In the genomic region with DNA sequence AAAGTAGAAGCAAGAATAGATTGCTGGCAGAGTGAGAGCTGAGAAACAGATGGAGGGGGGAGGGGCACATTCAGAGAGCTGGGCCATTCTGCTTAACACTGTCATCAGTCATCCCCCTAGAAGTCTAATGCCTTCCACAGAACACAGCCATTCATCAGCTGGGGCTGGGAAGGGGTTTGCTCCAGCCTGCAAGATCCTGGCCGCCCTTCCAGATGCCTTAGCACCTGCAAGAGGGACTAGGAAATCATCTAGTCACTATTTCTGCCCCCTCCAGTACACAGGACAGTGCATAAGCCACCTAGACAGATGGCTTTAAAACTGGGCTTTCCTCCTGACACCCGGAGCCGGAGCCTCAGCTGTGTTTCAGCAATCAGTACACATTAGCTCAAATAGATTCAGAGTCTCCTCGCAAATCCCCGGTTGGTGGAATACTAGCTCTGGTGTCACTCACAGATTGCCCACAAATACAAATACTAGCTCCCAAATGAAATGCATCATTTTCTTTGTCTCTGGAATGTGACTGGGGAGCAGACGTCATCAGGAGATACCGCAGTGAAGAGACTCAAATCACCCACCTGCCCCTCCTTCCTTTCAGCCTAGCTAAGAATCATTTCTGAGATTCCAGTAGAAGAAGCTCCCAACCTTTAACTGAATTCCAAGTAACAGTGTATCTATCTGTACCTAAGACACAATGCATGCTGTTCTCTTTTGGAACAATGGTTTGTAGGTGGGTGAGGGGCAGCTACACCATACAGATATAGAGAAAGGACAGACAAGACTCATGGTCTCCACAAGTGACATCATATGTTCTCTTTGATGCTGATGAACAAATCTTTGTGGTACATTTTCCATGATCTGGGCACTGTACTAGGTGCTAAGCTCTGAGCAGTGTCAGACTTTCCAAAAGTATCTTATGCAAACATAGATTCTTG, we compare ENCODE assay signal across 11 mouse cellular contexts. TPM values are rescaled to one million over a fixed set of nuclear protein-coding genes. Genes with fewer than 3 reads are reported as not detected.
DNase-seq lines count a peak whose midpoint lies in the region; ATAC-seq and TF ChIP-seq lines count a peak whose summit lies in the region.
"Had no signal": no experiment of that assay in that cellular context is flagged by ENCODE, and none has a peak within 500 bp of the region (broad histone marks: within the 10 kb centered on the region; RNA-seq: fewer than 3 reads in every experiment).

No protein-coding gene starts in this region.

- WGBS in neural tube, embryonic 15.5 days, result 19% methylated on average over 7 of the region's 7 CpGs
- 96% methylated on average over 7 of the region's 7 CpGs for WGBS in thymus, adult 2 months

- peak; percentile 76 for ATAC-seq in neural tube, embryonic 15.5 days (ENCODE audit: low FRiP score)
- ATAC-seq: Patski had no signal

- no peak for TF ChIP-seq CTCF in thymus, adult 2 months (IDR thresholded peaks at IDR 0.05; ENCODE audit: borderline replicate concordance, control insufficient read depth, extremely low read depth, insufficient read depth, low read length, poor library complexity)

- H3K27ac ChIP-seq in neural tube, embryonic 15.5 days (replicated peaks), result peak overlapping the region; percentile 42
- H3K27ac ChIP-seq in thymus, adult 2 months (ENCODE audit: control insufficient read depth, insufficient read depth, low read length), result no peak overlapping the region
- H3K27ac ChIP-seq: stomach, embryonic 15.5 days had no signal

- H3K4me3 ChIP-seq in neural tube, embryonic 15.5 days (replicated peaks), result no peak overlapping the region
- H3K4me3 ChIP-seq in thymus, adult 2 months (ENCODE audit: control insufficient read depth, insufficient read depth, low read length), result no peak overlapping the region
- H3K4me3 ChIP-seq: megakaryocyte, embryonic 14.5 days; stomach, embryonic 15.5 days had no signal

- peaks cover 24% of the 10 kb centered on the region for H3K4me1 ChIP-seq in neural tube, embryonic 15.5 days
- H3K4me1 ChIP-seq in thymus, adult 2 months (replicated peaks; ENCODE audit: control insufficient read depth, insufficient read depth, low read length), result peaks cover 15% of the 10 kb centered on the region
- H3K4me1 ChIP-seq: megakaryocyte, embryonic 14.5 days; stomach, embryonic 15.5 days had no signal

- TF ChIP-seq POLR2A in thymus, adult 2 months (IDR thresholded peaks at IDR 0.05; ENCODE audit: control insufficient read depth, extremely low read depth, insufficient read depth, low read length, poor library complexity), result no peak

- H3K9me3 ChIP-seq in neural tube, embryonic 15.5 days (replicated peaks), result no peaks in the 10 kb centered on the region
- H3K9me3 ChIP-seq: stomach, embryonic 15.5 days had no signal

- no peak overlapping the region for H3K9ac ChIP-seq in neural tube, embryonic 15.5 days (replicated peaks)
- H3K9ac ChIP-seq: stomach, embryonic 15.5 days had no signal

- DNase-seq in embryo, embryonic 10 days (ENCODE audit: low spot score), result peak; percentile 63
- DNase-seq in frontal cortex, adult 2 months (ENCODE audit: extremely low spot score in 1 of 2, low spot score in 1 of 2), result peak; percentile 26 to 72
- DNase-seq in left cerebral cortex, postnatal 14 days (ENCODE audit: low spot score in 2 of 2), result peak; percentile 65 to 77
- DNase-seq in retina, postnatal 1 day, result no peak
- DNase-seq in thymus, adult 2 months, result no peak
- no peak for DNase-seq in thymus, postnatal 10 days (ENCODE audit: low spot score in 2 of 2)
- DNase-seq: kidney, adult 9 months had no signal

- no peak overlapping the region for H3K4me2 ChIP-seq in neural tube, embryonic 15.5 days
- H3K4me2 ChIP-seq: stomach, embryonic 15.5 days had no signal

- no peaks in the 10 kb centered on the region for H3K36me3 ChIP-seq in neural tube, embryonic 15.5 days
- H3K36me3 ChIP-seq in thymus, adult 2 months (ENCODE audit: control insufficient read depth, insufficient read depth, low read length), result no peaks in the 10 kb centered on the region
- H3K36me3 ChIP-seq: stomach, embryonic 15.5 days had no signal

- H3K27me3 ChIP-seq in neural tube, embryonic 15.5 days (replicated peaks), result no peaks in the 10 kb centered on the region
- no peaks in the 10 kb centered on the region for H3K27me3 ChIP-seq in thymus, adult 2 months (ENCODE audit: control insufficient read depth, insufficient read depth, low read length)
- H3K27me3 ChIP-seq: stomach, embryonic 15.5 days had no signal

- intact Hi-C loops in left cerebral cortex, postnatal 14 days (cut with DNase I), result loop anchor here (10.0 kb wide), 1 partner anchor 136 kb away; a partner anchor contains a TSS

RNA-seq across cellular contexts. Expression of a gene that starts 22.9 kb away (rescaled TPM):
- 33.2 and 33.3 TPM in 2 replicates for polyA plus RNA-seq in frontal cortex, adult 2 months (2012; rRNA removed)
- total RNA-seq in left cerebral cortex, postnatal 14 days (2021), result 10 to 100 TPM; 47.2 to 53.8 TPM
- 3.9 and 4.0 TPM in 2 replicates for polyA plus RNA-seq in neural tube, embryonic 15.5 days (2015; fragmentation: Nextera tagmentation; extraction: Ambion mirVana)
- polyA plus RNA-seq in thymus, adult 2 months (2012; rRNA removed), result 22.8 TPM in 2 replicates

Comparison
In these comparisons a context has a peak if more than half of its experiments do, and no peak if none do; other contexts are left out.
1. DNase-seq: peak in embryo, embryonic 10 days (single experiment), frontal cortex, adult 2 months (2 of 2) and left cerebral cortex, postnatal 14 days (2 of 2); none in retina, postnatal 1 day (single experiment), thymus, adult 2 months (single experiment) and thymus, postnatal 10 days (0 of 2).